Mouse (Mus musculus): ENCODE data around the gene Il17rd. TPM values are rescaled to one million over a fixed set of nuclear protein-coding genes. Genes with fewer than 3 reads are reported as not detected.

Il17rd gene
- polyA plus RNA-seq, 1 experiment from 2014 or later, result 5.4 TPM

- Histone ChIP-seq H3K4me3 (ENCODE audit: low read length) (no peak overlapping the region), H3K4me1 (ENCODE audit: insufficient read depth, low read length) (peaks cover 47% of the 10 kb centered on the region), H3K36me3 (ENCODE audit: insufficient read depth, low read length) (no peaks in the 10 kb centered on the region), H3K27me3 (ENCODE audit: insufficient read depth, low read length) (no peaks in the 10 kb centered on the region), H3K9me3 (ENCODE audit: low read length) (no peaks in the 10 kb centered on the region), H3K27ac (ENCODE audit: low read length) (peak overlapping the region; percentile 15; the same call in 1 of the 2 replicates), H3K9ac (replicated peaks; ENCODE audit: low read length) (no peak overlapping the region), H3K4me2 (replicated peaks; ENCODE audit: low read depth, low read length) (peak overlapping the region; percentile 10; the same call in 1 of the 2 replicates)
- ATAC-seq (ENCODE audit: low FRiP score, low TSS enrichment), result peak; percentile 71
- 6% methylated on average over 13 of the region's 13 CpGs for WGBS
Measured at GRCm38 (mm10) chr14:27058535-27059223, 19.9 kb downstream of the Il17rd start.

GRCm38 (mm10) chr14:27059224-27059558, 20.4 kb downstream of the Il17rd start:
- Histone ChIP-seq H3K4me2 (replicated peaks; ENCODE audit: low read depth, low read length) (peak overlapping the region; percentile 10; the same call in 1 of the 2 replicates), H3K27me3 (ENCODE audit: insufficient read depth, low read length) (no peaks in the 10 kb centered on the region), H3K4me3 (ENCODE audit: low read length) (no peak overlapping the region), H3K9me3 (ENCODE audit: low read length) (no peaks in the 10 kb centered on the region), H3K27ac (ENCODE audit: low read length) (no peak overlapping the region), H3K9ac (replicated peaks; ENCODE audit: low read length) (no peak overlapping the region), H3K4me1 (ENCODE audit: insufficient read depth, low read length) (peaks cover 48% of the 10 kb centered on the region), H3K36me3 (ENCODE audit: insufficient read depth, low read length) (no peaks in the 10 kb centered on the region)
- ATAC-seq (ENCODE audit: low FRiP score, low TSS enrichment), result no peak
- WGBS, result 11% methylated on average over 8 of the region's 8 CpGs

GRCm38 (mm10) chr14:27063338-27063737, 24.6 kb downstream of the Il17rd start:
- no peak overlapping the region for H3K27ac ChIP-seq (ENCODE audit: low read length)
- H3K4me3 ChIP-seq (ENCODE audit: low read length), result no peak overlapping the region
- H3K4me1 ChIP-seq (ENCODE audit: insufficient read depth, low read length), result peaks cover 61% of the 10 kb centered on the region
- ATAC-seq (ENCODE audit: low FRiP score, low TSS enrichment), result no peak
- no peak overlapping the region for H3K9ac ChIP-seq (replicated peaks; ENCODE audit: low read length)
- WGBS, result 73% methylated on average over 1 of the region's 1 CpGs
- H3K27me3 ChIP-seq (ENCODE audit: insufficient read depth, low read length), result no peaks in the 10 kb centered on the region
- H3K9me3 ChIP-seq (ENCODE audit: low read length), result no peaks in the 10 kb centered on the region
- H3K36me3 ChIP-seq (ENCODE audit: insufficient read depth, low read length), result no peaks in the 10 kb centered on the region
- no peak overlapping the region for H3K4me2 ChIP-seq (replicated peaks; ENCODE audit: low read depth, low read length)

GRCm38 (mm10) chr14:27066171-27066929, 27.6 kb downstream of the Il17rd start:
- Histone ChIP-seq H3K9ac (replicated peaks; ENCODE audit: low read length) (no peak overlapping the region), H3K36me3 (ENCODE audit: insufficient read depth, low read length) (no peaks in the 10 kb centered on the region), H3K4me2 (replicated peaks; ENCODE audit: low read depth, low read length) (0 out of 2 replicates have a peak overlapping the region, but pooled peaks have one; percentile 3), H3K4me3 (ENCODE audit: low read length) (no peak overlapping the region), H3K27ac (ENCODE audit: low read length) (peak overlapping the region; percentile 61), H3K27me3 (ENCODE audit: insufficient read depth, low read length) (no peaks in the 10 kb centered on the region), H3K4me1 (ENCODE audit: insufficient read depth, low read length) (peaks cover 70% of the 10 kb centered on the region), H3K9me3 (ENCODE audit: low read length) (no peaks in the 10 kb centered on the region)
- 18% methylated on average over 9 of the region's 9 CpGs for WGBS
- ATAC-seq (ENCODE audit: low FRiP score, low TSS enrichment), result peak; percentile 69; the same call in 1 of the 2 replicates

GRCm38 (mm10) chr14:27067866-27068271, 29.1 kb downstream of the Il17rd start:
- Histone ChIP-seq H3K36me3 (ENCODE audit: insufficient read depth, low read length) (no peaks in the 10 kb centered on the region), H3K4me1 (ENCODE audit: insufficient read depth, low read length) (peaks cover 74% of the 10 kb centered on the region), H3K27me3 (ENCODE audit: insufficient read depth, low read length) (no peaks in the 10 kb centered on the region), H3K9me3 (ENCODE audit: low read length) (no peaks in the 10 kb centered on the region), H3K4me2 (replicated peaks; ENCODE audit: low read depth, low read length) (no peak overlapping the region), H3K4me3 (ENCODE audit: low read length) (no peak overlapping the region), H3K9ac (replicated peaks; ENCODE audit: low read length) (no peak overlapping the region), H3K27ac (ENCODE audit: low read length) (no peak overlapping the region)
- no peak for ATAC-seq (ENCODE audit: low FRiP score, low TSS enrichment)
- 39% methylated on average over 6 of the region's 6 CpGs for WGBS

- no peaks in the 10 kb centered on the region for H3K36me3 ChIP-seq (ENCODE audit: insufficient read depth, low read length)
- peak overlapping the region; percentile 19; the same call in 1 of the 2 replicates for H3K27ac ChIP-seq (ENCODE audit: low read length)
- no peak overlapping the region for H3K4me2 ChIP-seq (replicated peaks; ENCODE audit: low read depth, low read length)
- no peak overlapping the region for H3K4me3 ChIP-seq (ENCODE audit: low read length)
- H3K27me3 ChIP-seq (ENCODE audit: insufficient read depth, low read length), result no peaks in the 10 kb centered on the region
- 42% methylated on average over 8 of the region's 8 CpGs for WGBS
- no peak overlapping the region for H3K9ac ChIP-seq (replicated peaks; ENCODE audit: low read length)
- peaks cover 80% of the 10 kb centered on the region for H3K4me1 ChIP-seq (ENCODE audit: insufficient read depth, low read length)
- ATAC-seq (ENCODE audit: low FRiP score, low TSS enrichment), result no peak
- H3K9me3 ChIP-seq (ENCODE audit: low read length), result no peaks in the 10 kb centered on the region
Measured at GRCm38 (mm10) chr14:27069434-27070097, 30.8 kb downstream of the Il17rd start.

GRCm38 (mm10) chr14:27070128-27070527, 31.4 kb downstream of the Il17rd start:
- no peaks in the 10 kb centered on the region for H3K9me3 ChIP-seq (ENCODE audit: low read length)
- H3K4me3 ChIP-seq (ENCODE audit: low read length), result no peak overlapping the region
- H3K27ac ChIP-seq (ENCODE audit: low read length), result peak overlapping the region; percentile 19; the same call in 1 of the 2 replicates
- no peak overlapping the region for H3K9ac ChIP-seq (replicated peaks; ENCODE audit: low read length)
- H3K36me3 ChIP-seq (ENCODE audit: insufficient read depth, low read length), result no peaks in the 10 kb centered on the region
- H3K27me3 ChIP-seq (ENCODE audit: insufficient read depth, low read length), result no peaks in the 10 kb centered on the region
- no peak for ATAC-seq (ENCODE audit: low FRiP score, low TSS enrichment)
- no peak overlapping the region for H3K4me2 ChIP-seq (replicated peaks; ENCODE audit: low read depth, low read length)
- peaks cover 85% of the 10 kb centered on the region for H3K4me1 ChIP-seq (ENCODE audit: insufficient read depth, low read length)
- WGBS, result 45% methylated on average over 3 of the region's 3 CpGs

- Histone ChIP-seq H3K9me3 (ENCODE audit: low read length) (no peaks in the 10 kb centered on the region), H3K36me3 (ENCODE audit: insufficient read depth, low read length) (no peaks in the 10 kb centered on the region), H3K4me1 (ENCODE audit: insufficient read depth, low read length) (peaks cover 79% of the 10 kb centered on the region), H3K27ac (ENCODE audit: low read length) (0 out of 2 replicates have a peak overlapping the region, but pooled peaks have one; percentile 29), H3K9ac (replicated peaks; ENCODE audit: low read length) (no peak overlapping the region), H3K4me2 (replicated peaks; ENCODE audit: low read depth, low read length) (no peak overlapping the region; the same call in 1 of the 2 replicates), H3K27me3 (ENCODE audit: insufficient read depth, low read length) (no peaks in the 10 kb centered on the region), H3K4me3 (ENCODE audit: low read length) (no peak overlapping the region)
- WGBS, result 22% methylated on average over 9 of the region's 9 CpGs
- peak; percentile 78 for ATAC-seq (ENCODE audit: low FRiP score, low TSS enrichment)
Measured at GRCm38 (mm10) chr14:27070758-27071157, 32.0 kb downstream of the Il17rd start.

GRCm38 (mm10) chr14:27071985-27072384, 33.2 kb downstream of the Il17rd start:
- Histone ChIP-seq H3K9ac (replicated peaks; ENCODE audit: low read length) (no peak overlapping the region; the same call in 1 of the 2 replicates), H3K36me3 (ENCODE audit: insufficient read depth, low read length) (no peaks in the 10 kb centered on the region), H3K4me2 (replicated peaks; ENCODE audit: low read depth, low read length) (no peak overlapping the region), H3K4me3 (ENCODE audit: low read length) (no peak overlapping the region), H3K27me3 (ENCODE audit: insufficient read depth, low read length) (no peaks in the 10 kb centered on the region), H3K9me3 (ENCODE audit: low read length) (no peaks in the 10 kb centered on the region), H3K4me1 (ENCODE audit: insufficient read depth, low read length) (peaks cover 73% of the 10 kb centered on the region), H3K27ac (ENCODE audit: low read length) (peak overlapping the region; percentile 64)
- ATAC-seq (ENCODE audit: low FRiP score, low TSS enrichment), result no peak
- 22% methylated on average over 3 of the region's 3 CpGs for WGBS
